9 mouse cellular contexts compared by ENCODE assay signal in the genomic region with DNA sequence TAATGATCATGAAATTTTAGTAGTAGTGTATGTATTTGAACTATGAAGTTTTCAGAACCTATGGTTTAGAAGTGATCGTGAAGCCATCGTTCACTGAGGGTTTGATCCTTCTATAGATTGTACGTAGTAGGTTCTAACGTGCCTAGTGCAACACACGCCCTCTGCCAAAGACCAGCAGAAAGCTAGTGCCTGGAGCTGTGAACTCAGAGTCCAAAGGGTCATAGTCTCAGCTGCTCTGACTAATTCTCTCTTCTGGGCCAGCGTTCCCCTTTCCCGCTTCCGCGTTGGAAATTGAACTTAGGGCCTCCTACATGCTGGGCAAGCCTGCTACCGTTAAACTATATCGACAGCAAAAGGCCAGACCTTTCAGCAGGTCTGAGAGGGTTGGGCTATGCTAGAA. TPM values are rescaled to one million over a fixed set of nuclear protein-coding genes. Genes with fewer than 3 reads are reported as not detected.
DNase-seq lines count a peak whose midpoint lies in the region; ATAC-seq lines count a peak whose summit lies in the region.
"Had no signal": no experiment of that assay in that cellular context is flagged by ENCODE, and none has a peak within 500 bp of the region (broad histone marks: within the 10 kb centered on the region; RNA-seq: fewer than 3 reads in every experiment).

No protein-coding gene starts in this region.

- H3K27me3 ChIP-seq in neural tube, embryonic 11.5 days (ENCODE audit: control insufficient read depth, insufficient read depth, low read length): no peaks in the 10 kb centered on the region
- H3K27me3 ChIP-seq in liver, embryonic 12.5 days (replicated peaks): peaks cover 95% of the 10 kb centered on the region

- peak overlapping the region; percentile 14; the same call in 1 of the 2 replicates for H3K4me2 ChIP-seq in neural tube, embryonic 11.5 days (ENCODE audit: low read depth)
- H3K4me2 ChIP-seq in liver, embryonic 12.5 days: peak overlapping the region; percentile 73

- no peaks in the 10 kb centered on the region for H3K9me3 ChIP-seq in neural tube, embryonic 11.5 days (ENCODE audit: control insufficient read depth, low read length)
- H3K9me3 ChIP-seq in liver, embryonic 12.5 days (replicated peaks): no peaks in the 10 kb centered on the region

- H3K4me3 ChIP-seq in neural tube, embryonic 11.5 days (ENCODE audit: low read depth, low read length): no peak overlapping the region
- no peak overlapping the region for H3K4me3 ChIP-seq in liver, embryonic 12.5 days

- no peak overlapping the region for H3K27ac ChIP-seq in neural tube, embryonic 11.5 days (ENCODE audit: low read depth, low read length)
- peak overlapping the region; percentile 89; the same call in 1 of the 2 replicates for H3K27ac ChIP-seq in liver, embryonic 12.5 days

- no peak for ATAC-seq in neural tube, embryonic 11.5 days (ENCODE audit: insufficient read depth, low FRiP score, low TSS enrichment)
- ATAC-seq in liver, embryonic 12.5 days: 0 out of 2 replicates have a peak, but pooled peaks have one; percentile 8

- WGBS in neural tube, embryonic 11.5 days: 9% methylated on average over 11 of the region's 11 CpGs
- WGBS in liver, embryonic 12.5 days (ENCODE audit: insufficient replicate concordance): 4% methylated on average over 11 of the region's 11 CpGs

- 0 out of 2 replicates have a peak, but pooled peaks cover 4% of the 10 kb centered on the region for H3K4me1 ChIP-seq in neural tube, embryonic 11.5 days (ENCODE audit: control insufficient read depth, insufficient read depth, low read length)
- H3K4me1 ChIP-seq in liver, embryonic 12.5 days: peaks cover 39% of the 10 kb centered on the region

- H3K9ac ChIP-seq in neural tube, embryonic 11.5 days (ENCODE audit: low read length): no peak overlapping the region
- H3K9ac ChIP-seq in liver, embryonic 12.5 days: no peak overlapping the region

- DNase-seq in neural tube, embryonic 11.5 days (ENCODE audit: low spot score): no peak
- DNase-seq in neural tube, embryonic 10.5 days (ENCODE audit: extremely low spot score, low spot score): no peak
- DNase-seq in induced T-regulatory cell, adult 2 months (ENCODE audit: low read depth): peak; percentile 24
- DNase-seq in yolk sac, embryonic 10.5 days (ENCODE audit: low spot score): peak; percentile 81
- DNase-seq in adrenal gland, postnatal 36 days: no peak
- no peak for DNase-seq in urinary bladder, postnatal 14 days (ENCODE audit: low spot score)
- DNase-seq in thymus, postnatal 10 days (ENCODE audit: low spot score in 2 of 2): no peak

- no peaks in the 10 kb centered on the region for H3K36me3 ChIP-seq in neural tube, embryonic 11.5 days (ENCODE audit: control insufficient read depth, insufficient read depth, low read length)
- no peaks in the 10 kb centered on the region for H3K36me3 ChIP-seq in liver, embryonic 12.5 days

RNA-seq across cellular contexts. Expression of gene Sbf2, which starts 1.1 kb away (rescaled TPM):
- polyA plus RNA-seq in neural tube, embryonic 11.5 days (2014; fragmentation: Nextera tagmentation; extraction: Ambion mirVana): 38.6 and 40.5 TPM in 2 replicates
- polyA plus RNA-seq in liver, embryonic 12.5 days (2016; fragmentation: Nextera tagmentation; extraction: Ambion mirVana): 7.2 and 9.2 TPM in 2 replicates
- 10 to 100 TPM; 44.8 to 48.5 TPM for total RNA-seq in adrenal gland, postnatal 36 days (2021)
- polyA plus RNA-seq: erythroblast, embryonic 14.5 days had no signal

RNA-seq across cellular contexts. Expression of gene Adm, which starts 11.7 kb away (rescaled TPM):
- 2.2 and 3.4 TPM in 2 replicates for polyA plus RNA-seq in neural tube, embryonic 11.5 days (2014; fragmentation: Nextera tagmentation; extraction: Ambion mirVana)
- 7.8 and 8.9 TPM in 2 replicates for polyA plus RNA-seq in liver, embryonic 12.5 days (2016; fragmentation: Nextera tagmentation; extraction: Ambion mirVana)
- 10 to 100 TPM; 13.6 to 13.7 TPM for total RNA-seq in adrenal gland, postnatal 36 days (2021)
- polyA plus RNA-seq: erythroblast, embryonic 14.5 days had no signal

Comparison
In these comparisons a context has a peak if more than half of its experiments do, and no peak if none do; other contexts are left out.
1. DNase-seq: peak in induced T-regulatory cell, adult 2 months (single experiment) and yolk sac, embryonic 10.5 days (single experiment); none in neural tube, embryonic 11.5 days (single experiment), neural tube, embryonic 10.5 days (single experiment), adrenal gland, postnatal 36 days (0 of 2), urinary bladder, postnatal 14 days (single experiment) and thymus, postnatal 10 days (0 of 2).